Mouse (Mus musculus) heart, postnatal 0 days (tissue): Measurements from ENCODE around the gene Cdc26. TPM values are rescaled to one million over a fixed set of nuclear protein-coding genes. Genes with fewer than 3 reads are reported as not detected.

Source experiments
- ATAC-seq: fragments of 200-750 bp; cut with Nextera tagmentation; 2 replicates; pipeline ENCODE4 v1.8.0; 2017; ENCODE audit warnings: low read depth, moderate number of reproducible peaks, moderate library complexity; ENCODE audit not compliant: insufficient read depth
- DNase-seq: peaks from one replicate; pipeline ENCODE4 v3.0.0-alpha.2; 2016; ENCODE audit warnings: low spot score
- H3K27ac ChIP-seq: fragments of 300-500 bp; sonication (generic); 2 replicates; pipeline ENCODE4 v1.5.1; 2014; ENCODE audit warnings: low read depth, mild to moderate bottlenecking
- H3K27me3 ChIP-seq: fragments of 300-500 bp; sonication (generic); 2 replicates; pipeline ENCODE4 v1.6.1; 2014; ENCODE audit warnings: low read length, mixed read lengths; ENCODE audit not compliant: control insufficient read depth, insufficient read depth
- H3K36me3 ChIP-seq: fragments of 300-500 bp; sonication (generic); replicated peaks from 2 replicates; pipeline ENCODE4 v1.6.1; 2014; ENCODE audit warnings: low read length, mixed read lengths; ENCODE audit not compliant: control insufficient read depth, insufficient read depth
- H3K4me1 ChIP-seq: fragments of 300-500 bp; sonication (generic); 2 replicates; pipeline ENCODE4 v1.6.1; 2014; ENCODE audit warnings: antibody characterized with exemption; ENCODE audit not compliant: control insufficient read depth, insufficient read depth
- H3K4me2 ChIP-seq: fragments of 300-500 bp; sonication (generic); 2 replicates; pipeline ENCODE4 v1.6.1; 2014; ENCODE audit warnings: low read depth, mild to moderate bottlenecking, low read length, moderate library complexity
- H3K4me3 ChIP-seq: fragments of 300-500 bp; sonication (generic); 2 replicates; pipeline ENCODE4 v1.5.1; 2014; ENCODE audit warnings: low read depth, low read length
- H3K9ac ChIP-seq: fragments of 300-500 bp; sonication (generic); replicated peaks from 2 replicates; pipeline ENCODE4 v1.6.1; 2014; ENCODE audit warnings: low read depth, low read length, mixed read lengths
- H3K9me3 ChIP-seq: fragments of 300-500 bp; sonication (generic); replicated peaks from 2 replicates; pipeline ENCODE4 v1.6.1; 2016; ENCODE audit warnings: low read length; ENCODE audit not compliant: control insufficient read depth
- CTCF ChIP-seq: IDR thresholded peaks from 2 replicates; pipeline ENCODE4 v1.5.1; 2016; ENCODE audit warnings: antibody characterized with exemption, control low read depth, low read depth
- EP300 ChIP-seq: IDR thresholded peaks from 2 replicates; pipeline ENCODE4 v1.6.1; 2016; ENCODE audit warnings: antibody characterized with exemption, low read depth
- WGBS: fragments of 180-500 bp; shearing (Covaris S2); extraction: QIAGEN DNeasy Blood & Tissue Kit; methylation state at CpG from one replicate; pipeline ENCODE4 v1.1.7; 2014; 5-methylcytosine and 5-hydroxymethylcytosine counted together
- polyA plus RNA-seq: library from polyadenylated mRNA; unstranded; fragments of >200 nt; fragmentation: Nextera tagmentation; extraction: Ambion mirVana; gene quantifications from 2 replicates; pipeline ENCODE4 v1.2.1, GENCODE M21; 2015
- total RNA-seq: library from RNA; depleted of rRNA; stranded (reverse); fragments of >200 nt; gene quantifications from 2 replicates; pipeline ENCODE4 v1.2.3, GENCODE M21; 2014; ENCODE audit warnings: low replicate concordance

The Cdc26 gene
- total and polyA plus RNA-seq, 2 experiments from 2014 or later = 30.5 to 72.8 TPM

DNA sequence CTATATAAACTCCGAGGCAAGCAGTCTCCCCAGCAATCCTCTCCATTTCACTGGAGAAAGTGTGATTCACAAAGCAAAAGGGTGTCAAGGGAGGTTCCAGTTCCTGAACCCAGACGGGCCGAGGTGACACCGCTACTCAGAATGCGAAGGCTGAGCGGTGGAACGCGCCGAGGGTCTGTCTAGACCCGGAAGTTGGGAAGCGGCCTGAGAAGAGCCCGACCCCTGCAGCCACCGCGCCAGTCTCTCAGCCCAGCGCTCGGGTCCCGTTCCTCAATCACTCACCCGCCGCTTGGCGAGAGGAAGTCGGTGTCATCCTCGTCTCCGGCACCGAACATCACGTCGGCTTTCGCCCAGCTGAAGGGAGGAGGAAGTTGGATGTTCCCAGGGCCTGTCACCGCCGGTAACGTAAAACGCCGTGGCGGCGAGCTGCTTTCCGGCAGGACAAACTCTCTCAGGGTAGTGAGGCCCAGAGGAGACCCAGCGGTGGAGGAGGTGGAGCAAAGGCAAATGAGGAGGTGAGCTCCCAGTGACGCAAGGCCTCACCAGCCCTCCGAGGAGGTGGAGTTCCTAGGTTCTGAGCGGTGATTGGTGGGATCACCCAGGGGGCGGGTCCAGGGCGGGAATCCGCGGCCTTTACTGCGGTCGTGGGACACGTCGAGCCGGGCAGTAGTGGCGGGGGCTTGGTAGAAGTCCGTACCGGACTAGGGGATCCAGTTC is 48.2 kb downstream of the Cdc26 start, which contains the start of the genes Fkbp15 and Slc31a1:
TSS of gene Fkbp15 (minus strand) at position 461 of the 717 bp plus-strand sequence.
TSS of gene Slc31a1 (plus strand) at position 640 of the 717 bp plus-strand sequence.
- Histone ChIP-seq H3K4me1 (peaks cover 16% of the 10 kb centered on the region), H3K36me3 (peaks cover 18% of the 10 kb centered on the region), H3K27ac (peak within 1 kb of the TSS; percentile 87), H3K9me3 (no peaks in the 10 kb centered on the region), H3K4me2 (peak within 1 kb of the TSS; percentile 76), H3K27me3 (no peaks in the 10 kb centered on the region), H3K9ac (peak within 1 kb of the TSS; percentile 87), H3K4me3 (peak within 1 kb of the TSS; percentile 91)
- peak; percentile 100 for ATAC-seq
- DNase-seq = peak; percentile 100
- WGBS = under 1% methylated on average over 51 of the region's 51 CpGs
- 0 out of 2 replicates have a peak, but pooled peaks have one; percentile 20 for TF ChIP-seq EP300
- TF ChIP-seq CTCF = no peak

DNA sequence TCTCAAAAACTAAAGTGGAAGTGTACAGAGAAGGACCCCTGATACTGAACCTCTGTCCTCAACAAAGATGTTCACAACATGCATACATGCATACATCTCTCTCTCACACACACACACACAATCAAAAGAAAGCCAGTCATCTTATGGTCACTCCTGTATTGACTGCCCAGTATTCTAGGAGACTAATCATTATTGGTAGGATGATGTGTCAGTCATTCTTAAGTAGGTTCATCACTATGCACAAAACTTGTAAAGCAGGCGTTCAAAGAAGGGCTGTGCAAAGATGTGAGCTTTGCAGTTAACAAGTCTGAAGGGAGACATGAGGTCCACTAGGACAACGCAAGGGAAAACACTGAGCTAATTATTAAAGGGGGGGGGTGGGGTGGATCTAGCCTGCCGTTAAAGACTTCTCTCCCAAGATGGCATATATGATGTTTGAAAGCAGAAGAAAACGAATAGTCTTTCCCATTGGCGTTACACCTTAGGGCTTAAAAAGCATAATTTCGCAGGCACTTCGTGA is 49.1 kb downstream of the Cdc26 start:
- Histone ChIP-seq H3K36me3 (peaks cover 18% of the 10 kb centered on the region), H3K27ac (no peak overlapping the region), H3K4me2 (peak overlapping the region; percentile 76), H3K4me1 (peaks cover 16% of the 10 kb centered on the region), H3K9ac (peak overlapping the region; percentile 87), H3K4me3 (peak overlapping the region; percentile 91), H3K9me3 (no peaks in the 10 kb centered on the region), H3K27me3 (no peaks in the 10 kb centered on the region)
- 43% methylated on average over 7 of the region's 7 CpGs for WGBS
- TF ChIP-seq CTCF = no peak
- TF ChIP-seq EP300 = no peak
- DNase-seq = no peak
- ATAC-seq = no peak

DNA sequence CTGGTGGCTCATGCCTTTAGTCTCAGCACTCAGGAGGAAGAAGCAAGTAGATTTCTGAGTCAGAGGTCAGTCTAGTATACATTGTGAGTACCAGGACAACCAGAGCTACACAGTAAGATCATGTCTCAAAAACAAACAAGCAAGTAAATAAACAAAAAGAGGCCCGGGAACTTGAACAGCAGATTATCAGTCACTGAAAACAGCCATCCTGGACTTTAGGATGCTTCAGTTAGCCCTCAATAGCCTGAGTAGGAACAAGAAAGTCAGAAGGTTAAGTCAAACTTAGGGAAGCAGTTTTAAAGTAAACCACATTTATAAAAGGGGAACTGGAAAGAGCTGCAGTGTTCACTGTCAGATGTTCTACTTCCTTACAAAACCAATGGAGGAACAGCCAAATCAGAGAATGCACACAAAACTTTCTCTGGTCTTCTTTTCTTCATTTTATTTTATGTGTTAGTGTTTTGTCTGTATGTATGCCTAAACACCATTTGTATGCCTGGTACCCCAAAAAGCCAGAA is 50.8 kb downstream of the Cdc26 start:
- Histone ChIP-seq H3K4me2 (no peak overlapping the region), H3K36me3 (peaks cover 18% of the 10 kb centered on the region), H3K9me3 (no peaks in the 10 kb centered on the region), H3K27ac (no peak overlapping the region), H3K4me1 (peaks cover 16% of the 10 kb centered on the region), H3K4me3 (no peak overlapping the region), H3K27me3 (no peaks in the 10 kb centered on the region), H3K9ac (no peak overlapping the region)
- WGBS = 83% methylated on average over 1 of the region's 1 CpGs
- TF ChIP-seq CTCF (no peak), EP300 (no peak)
- no peak for ATAC-seq
- DNase-seq = no peak

DNA sequence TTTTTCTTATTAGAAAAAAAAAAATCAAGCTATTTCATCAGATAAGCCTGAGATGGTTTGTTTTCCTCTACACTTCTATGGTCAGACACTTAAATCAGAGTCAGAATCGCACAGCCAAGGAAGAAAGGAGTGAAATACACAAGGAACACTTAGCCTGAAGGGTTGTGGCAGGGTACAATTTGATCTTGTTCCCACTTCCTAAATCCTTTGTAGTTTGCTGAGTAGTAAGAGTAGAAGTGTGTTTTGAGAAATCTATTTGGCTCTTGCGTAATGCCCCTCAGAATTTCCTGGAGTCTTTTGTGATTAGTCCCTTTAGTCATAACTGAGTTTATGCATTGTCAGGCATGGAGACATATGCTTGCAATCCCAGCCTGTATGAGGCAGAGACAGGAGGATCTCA is 59.1 kb downstream of the Cdc26 start:
- 0 out of 2 replicates have a peak, but pooled peaks cover 3% of the 10 kb centered on the region for H3K4me1 ChIP-seq
- no peak overlapping the region for H3K4me3 ChIP-seq
- no peak for TF ChIP-seq EP300
- TF ChIP-seq CTCF = no peak
- ATAC-seq (no peak), DNase-seq (no peak)
- H3K27ac ChIP-seq = no peak overlapping the region
- 87% methylated on average over 2 of the region's 2 CpGs for WGBS
- no peak overlapping the region for H3K9ac ChIP-seq
- peaks cover 25% of the 10 kb centered on the region for H3K36me3 ChIP-seq
- no peaks in the 10 kb centered on the region for H3K27me3 ChIP-seq
- no peaks in the 10 kb centered on the region for H3K9me3 ChIP-seq
- H3K4me2 ChIP-seq = no peak overlapping the region

DNA sequence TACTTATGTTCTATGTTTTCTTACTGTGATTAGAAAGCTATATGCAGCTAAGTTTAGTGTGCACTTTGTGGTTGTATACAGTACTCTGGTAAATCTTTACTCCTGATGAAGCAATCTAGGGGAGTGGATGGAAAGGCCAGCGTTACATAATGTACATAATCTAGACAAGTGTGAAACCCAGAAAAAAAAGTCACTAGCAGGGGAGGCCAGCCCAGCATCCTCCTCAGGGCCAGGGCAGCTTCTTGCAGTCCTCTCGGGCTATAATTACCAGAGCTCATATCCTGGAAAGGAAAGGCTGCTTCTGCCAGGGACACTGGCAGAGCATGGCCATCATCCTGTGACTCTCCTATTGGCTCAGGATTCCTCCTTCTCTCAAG is 60.1 kb downstream of the Cdc26 start:
- no peak for DNase-seq
- TF ChIP-seq EP300 (no peak), CTCF (no peak)
- Histone ChIP-seq H3K27ac (peak overlapping the region; percentile 72), H3K4me3 (no peak overlapping the region), H3K36me3 (peaks cover 36% of the 10 kb centered on the region), H3K9ac (no peak overlapping the region), H3K4me2 (0 out of 2 replicates have a peak overlapping the region, but pooled peaks have one; percentile 7), H3K27me3 (no peaks in the 10 kb centered on the region), H3K9me3 (no peaks in the 10 kb centered on the region), H3K4me1 (0 out of 2 replicates have a peak, but pooled peaks cover 3% of the 10 kb centered on the region)
- WGBS = 40% methylated on average over 2 of the region's 2 CpGs
- no peak for ATAC-seq
